Mouse (Mus musculus): Measurements from ENCODE around the gene Pax5.
A peak's percentile ranks its signal among the peaks of the same experiment; 100 is the strongest.

Pax5 gene

DNA sequence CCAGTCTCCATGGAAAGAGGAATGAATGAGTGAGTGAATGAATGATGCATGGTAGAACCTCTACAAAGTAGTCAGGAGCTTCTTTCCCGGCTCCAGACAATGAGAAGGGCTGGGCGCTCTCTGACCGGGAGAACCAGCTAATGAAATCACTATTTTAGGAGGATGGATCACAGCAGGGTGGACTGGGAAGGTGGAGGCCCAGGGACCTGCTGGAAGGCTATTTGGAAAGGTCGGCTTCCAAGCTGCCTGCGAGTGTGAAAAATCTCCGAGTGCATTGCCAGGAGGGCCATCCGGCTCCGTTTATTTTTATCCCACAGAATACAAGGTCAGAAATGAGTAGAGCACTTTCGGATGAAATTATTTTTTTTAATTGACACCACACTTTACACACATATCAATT, 112.3 kb downstream of the Pax5 start:
- DNase-seq (ENCODE audit: low spot score in 2 of 2): no peak

DNA sequence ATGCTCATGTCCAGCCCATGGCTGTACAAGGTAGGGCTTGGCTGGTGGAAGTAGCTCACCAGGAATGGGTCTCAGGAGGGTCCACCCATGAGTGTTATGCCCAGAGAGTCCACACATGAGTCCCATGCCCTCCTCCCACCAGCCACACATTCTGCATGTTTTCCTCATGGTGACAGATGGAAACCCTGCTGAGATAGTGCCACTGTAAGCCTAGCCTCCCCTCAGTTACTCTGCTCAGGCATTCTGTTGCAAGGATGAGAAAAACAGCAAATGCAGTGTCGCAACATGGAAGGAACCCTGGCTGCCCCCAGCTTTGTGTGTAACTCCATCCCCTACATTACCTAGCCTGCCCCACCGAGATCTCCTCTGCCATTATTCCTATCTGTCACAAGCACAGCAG, 117.2 kb downstream of the Pax5 start:
- DNase-seq (ENCODE audit: low spot score in 2 of 2): no peak

DNA sequence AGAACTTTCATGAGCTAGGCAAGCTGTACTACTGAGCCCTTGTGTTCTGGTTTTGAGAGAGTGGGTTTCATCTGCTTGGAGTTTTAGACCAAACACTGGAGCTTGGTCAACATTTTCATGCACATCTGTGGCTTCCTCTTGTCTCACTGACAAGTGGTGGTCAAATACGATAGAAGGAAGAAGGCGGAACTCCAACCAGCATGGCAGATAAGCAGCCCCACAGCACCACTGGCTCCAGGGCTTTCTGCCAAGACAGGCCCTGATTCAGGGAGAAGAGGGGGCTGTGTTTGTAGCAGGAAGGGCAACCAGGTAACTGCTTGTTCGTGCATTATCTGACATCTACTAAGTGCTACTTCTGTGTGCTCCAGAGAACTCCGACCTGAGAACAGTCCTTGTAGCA, 127.6 kb downstream of the Pax5 start:
- no peak for DNase-seq (ENCODE audit: low spot score in 2 of 2)

DNA sequence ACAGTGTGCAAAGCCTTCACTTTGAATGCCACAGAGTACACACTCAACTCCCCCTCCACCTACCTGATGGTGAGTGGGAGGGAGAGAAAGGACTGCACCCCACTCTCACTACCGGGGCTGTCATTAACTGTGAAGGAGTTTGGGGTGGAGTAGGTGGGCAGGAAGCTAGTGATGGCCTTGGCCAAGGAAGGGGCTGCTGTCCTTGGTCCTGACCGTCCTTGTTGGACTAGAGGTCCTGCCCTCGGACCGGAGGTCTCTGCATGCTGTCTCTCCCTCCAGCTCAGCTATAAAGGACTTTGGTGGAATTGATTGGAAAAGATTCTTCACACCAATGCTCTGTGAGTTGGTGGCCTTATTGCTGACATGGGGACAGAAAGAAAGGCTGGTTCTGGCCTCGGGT, 131.7 kb downstream of the Pax5 start:
- no peak for DNase-seq (ENCODE audit: low spot score in 2 of 2)

DNA sequence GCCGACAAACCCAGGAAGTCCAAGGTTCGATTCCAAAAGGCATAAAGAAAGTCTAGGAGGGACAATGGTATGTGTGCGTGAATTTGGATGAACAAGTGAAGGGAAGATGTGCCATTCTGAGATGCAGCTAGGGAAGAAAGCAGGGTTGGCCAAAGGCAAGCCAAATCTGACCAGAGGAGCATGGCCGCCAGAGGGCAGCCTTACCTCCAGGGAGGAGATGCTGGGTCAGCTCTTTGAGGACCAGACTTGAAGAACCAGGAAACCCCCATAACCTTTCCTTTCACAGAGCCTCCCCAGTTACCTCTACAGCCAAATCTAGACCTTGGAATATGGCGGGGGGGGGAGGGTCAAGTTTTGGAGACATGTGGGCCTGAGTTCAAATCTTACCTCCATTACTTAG, 133.0 kb downstream of the Pax5 start:
- DNase-seq (ENCODE audit: low spot score in 2 of 2): peak in 1 of 2 experiments; percentile 26

DNA sequence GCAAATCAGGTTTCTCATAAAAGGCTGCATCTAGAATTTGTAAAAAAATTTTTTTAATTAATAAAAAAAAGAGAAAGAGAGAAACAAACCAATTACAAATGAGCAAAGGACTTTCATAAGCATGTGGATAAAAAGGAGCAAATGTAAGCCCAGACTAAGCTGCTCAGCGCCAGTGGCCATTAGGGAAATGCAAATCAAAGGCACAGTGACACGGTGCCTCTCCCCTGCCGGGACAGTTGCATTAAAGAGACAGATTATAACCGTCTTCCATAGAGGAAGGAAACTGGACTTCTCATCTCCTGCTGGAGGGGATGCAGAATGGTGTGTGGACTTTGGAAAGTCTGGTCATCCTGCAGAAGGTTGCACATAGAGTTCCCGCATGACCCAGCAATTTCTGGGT, 133.5 kb downstream of the Pax5 start:
- no peak for DNase-seq (ENCODE audit: low spot score in 2 of 2)

DNA sequence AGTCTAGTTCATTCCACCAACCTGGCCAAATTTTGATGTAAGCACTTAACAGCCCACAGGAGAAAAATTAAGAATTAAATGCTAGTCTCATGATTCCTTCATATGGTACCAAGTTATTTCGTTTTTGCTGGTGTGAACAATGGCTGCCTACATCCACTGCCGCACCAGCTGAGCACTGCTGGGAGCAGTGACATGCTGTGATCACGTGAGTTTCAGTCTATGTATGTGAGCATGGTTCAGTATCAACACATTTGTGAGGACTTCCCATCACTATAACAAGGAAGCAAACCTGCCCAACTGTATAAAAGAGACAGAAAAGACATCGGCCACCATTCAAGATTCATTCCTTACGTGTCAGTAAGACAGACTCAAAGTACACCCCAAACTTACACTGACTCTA, 137.3 kb downstream of the Pax5 start:
- no peak for DNase-seq (ENCODE audit: low spot score in 2 of 2)

DNA sequence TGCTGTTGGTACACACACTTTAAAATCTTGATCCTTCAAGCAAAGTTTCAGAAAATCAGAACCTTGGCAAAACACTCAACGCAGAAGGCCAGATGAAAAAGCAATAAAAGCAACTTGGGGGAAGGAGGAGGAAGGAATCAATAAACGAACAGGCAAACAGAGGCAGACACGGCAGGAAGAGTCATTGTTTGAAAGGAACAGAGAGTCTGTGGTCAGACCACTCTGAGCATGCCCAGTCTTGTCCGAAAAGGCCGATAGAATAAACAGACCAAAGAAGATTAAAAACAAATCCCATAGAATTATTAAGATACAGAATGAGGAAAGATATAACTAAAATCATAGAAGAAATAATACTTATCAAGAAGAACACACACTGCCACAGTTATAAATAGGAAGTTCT, 137.9 kb downstream of the Pax5 start:
- no peak for DNase-seq (ENCODE audit: low spot score in 2 of 2)

DNA sequence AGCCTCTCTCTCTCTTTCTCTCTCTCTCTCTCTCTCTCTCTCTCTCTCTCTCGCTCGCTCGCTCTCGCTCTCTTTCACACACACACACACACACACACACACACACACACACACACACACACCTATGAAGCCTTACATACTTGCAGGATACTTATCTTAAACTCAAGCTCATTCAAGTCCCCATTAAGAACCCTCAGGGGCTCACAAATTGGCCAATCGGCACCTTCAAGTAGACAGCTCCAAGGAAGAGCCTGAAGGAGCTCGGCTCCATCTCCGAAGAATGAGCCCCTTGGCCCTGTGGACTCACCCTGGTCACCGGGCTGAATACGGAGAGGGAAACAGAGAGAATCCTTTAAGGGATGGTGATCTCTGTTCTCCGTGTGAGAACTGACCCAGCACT, 141.1 kb downstream of the Pax5 start:
- DNase-seq (ENCODE audit: low spot score in 2 of 2): no peak

DNA sequence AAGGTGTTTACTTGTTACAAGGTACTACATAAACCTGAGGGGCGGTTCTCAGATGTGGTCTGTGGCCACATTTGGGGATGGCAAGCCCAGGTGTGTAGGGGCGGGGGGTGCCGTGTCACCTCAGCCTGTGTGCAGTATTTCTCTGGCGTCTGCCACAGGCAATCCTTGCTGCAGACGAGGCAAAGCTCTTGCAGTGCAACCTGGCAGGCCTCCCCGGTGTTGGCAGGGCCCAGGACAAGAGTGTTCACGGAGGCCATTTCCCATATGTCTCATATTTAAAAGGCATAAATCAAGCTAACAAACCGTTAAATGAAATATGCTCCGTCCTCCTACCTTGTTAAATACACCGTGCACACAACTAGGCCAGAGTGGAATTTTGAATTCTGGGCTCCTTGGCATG, 141.6 kb downstream of the Pax5 start:
- DNase-seq (ENCODE audit: low spot score in 2 of 2): no peak

DNA sequence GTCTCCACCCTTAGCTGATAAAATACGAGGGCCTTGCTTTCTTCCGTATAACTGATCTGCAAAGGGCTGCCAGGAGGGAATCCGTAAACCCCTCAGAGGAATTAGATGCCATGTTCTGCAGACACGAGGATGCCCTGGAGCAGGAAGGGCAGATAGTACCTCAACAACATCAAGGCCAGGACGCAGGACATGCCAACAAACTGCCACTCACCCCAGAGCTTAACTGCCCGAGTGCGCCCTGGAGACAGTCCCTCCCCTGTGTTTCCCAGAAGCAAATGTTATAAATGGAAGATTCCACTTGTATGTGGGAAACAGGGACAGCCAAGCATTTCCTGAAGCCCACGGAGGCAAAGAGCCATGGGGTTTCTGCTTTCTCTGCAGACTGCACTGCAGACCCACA, 143.9 kb downstream of the Pax5 start:
- no peak for DNase-seq (ENCODE audit: low spot score in 2 of 2)

DNA sequence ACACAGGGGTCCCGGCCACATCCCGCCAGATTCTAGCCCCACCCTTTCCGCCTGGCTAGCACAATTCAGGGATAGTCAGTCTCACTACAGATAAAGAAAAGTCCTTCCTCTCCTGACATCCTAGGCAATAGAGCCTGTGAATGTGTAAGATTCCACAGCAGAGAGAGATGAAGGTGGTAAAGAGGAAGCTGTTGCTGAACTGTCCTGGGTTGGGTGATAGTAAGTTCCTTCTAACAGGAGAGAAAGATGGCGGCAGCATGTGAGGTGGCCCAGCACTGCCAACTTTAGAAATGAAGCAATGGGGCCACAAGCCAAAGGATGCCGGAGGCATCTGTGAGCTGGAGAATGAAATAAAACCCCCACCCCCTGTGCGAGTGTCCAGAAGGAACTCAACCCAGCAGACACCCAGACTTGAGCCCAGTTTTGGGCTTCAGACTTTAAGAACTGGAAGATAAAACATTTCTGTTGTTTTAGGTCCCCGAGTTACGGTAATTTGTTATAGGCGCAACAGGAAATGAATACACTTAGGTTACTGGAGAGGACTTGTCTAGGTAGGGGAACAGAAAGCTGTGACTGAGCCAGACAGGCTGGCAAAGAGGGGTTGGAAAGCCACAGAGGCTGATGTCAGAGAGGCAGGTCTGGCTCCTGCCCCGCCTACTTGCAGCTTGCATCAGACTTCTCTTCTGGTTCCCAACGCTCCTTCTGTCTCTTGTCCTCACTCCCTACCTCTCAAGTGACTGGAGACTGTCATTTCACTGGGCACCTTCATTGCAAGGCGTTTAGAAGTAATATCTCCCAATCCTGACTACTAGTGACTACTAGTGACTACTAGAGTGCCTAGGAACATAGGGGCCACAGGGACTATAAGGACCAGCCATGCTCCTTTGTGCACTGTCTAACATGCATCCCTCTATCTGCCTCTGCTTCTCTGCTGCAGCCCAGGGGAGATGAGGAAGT, 144.9 kb downstream of the Pax5 start:
- no peak for DNase-seq (ENCODE audit: low spot score in 2 of 2)

DNA sequence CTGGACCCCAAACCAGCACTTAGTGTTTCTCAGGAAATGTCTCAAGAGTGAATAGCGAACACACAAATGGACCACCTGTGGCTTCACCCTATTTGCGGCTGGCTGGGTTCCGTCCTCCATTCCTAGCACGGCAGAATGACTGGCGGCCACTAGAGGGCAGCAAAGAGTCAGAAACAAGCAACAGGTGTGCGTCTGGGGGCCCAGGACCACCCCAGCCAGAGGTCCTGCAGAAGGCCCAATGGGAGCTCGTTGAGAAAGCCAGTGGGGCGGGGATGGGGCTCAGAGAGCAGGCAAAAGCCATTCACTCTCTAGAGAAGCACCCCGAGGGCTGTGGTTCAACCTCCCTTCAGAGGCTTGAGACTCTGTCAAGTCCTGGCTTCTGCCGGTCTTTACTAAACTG, 145.7 kb downstream of the Pax5 start:
- peak; percentile 52 to 59 for DNase-seq (ENCODE audit: low spot score in 2 of 2)

DNA sequence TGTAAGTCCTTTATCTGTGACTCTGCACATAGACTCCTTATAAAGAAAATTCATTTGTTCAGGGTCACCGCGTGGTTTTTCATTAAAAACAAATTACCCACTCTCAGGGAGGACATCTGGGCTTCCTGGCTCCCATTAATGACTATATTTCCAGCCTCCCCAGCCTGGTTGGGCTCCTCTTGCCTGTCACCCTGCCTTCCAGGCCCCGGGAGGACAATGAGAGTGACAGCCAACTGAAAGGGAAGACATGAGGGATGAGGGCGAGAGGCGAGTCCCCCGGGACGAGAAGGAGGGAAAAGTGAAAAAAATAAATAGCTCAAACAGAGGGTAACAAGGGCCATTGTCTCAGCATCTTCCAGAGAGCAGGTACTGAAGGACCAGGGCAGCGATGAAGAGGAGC, 149.3 kb downstream of the Pax5 start:
- no peak for DNase-seq (ENCODE audit: low spot score in 2 of 2)

DNA sequence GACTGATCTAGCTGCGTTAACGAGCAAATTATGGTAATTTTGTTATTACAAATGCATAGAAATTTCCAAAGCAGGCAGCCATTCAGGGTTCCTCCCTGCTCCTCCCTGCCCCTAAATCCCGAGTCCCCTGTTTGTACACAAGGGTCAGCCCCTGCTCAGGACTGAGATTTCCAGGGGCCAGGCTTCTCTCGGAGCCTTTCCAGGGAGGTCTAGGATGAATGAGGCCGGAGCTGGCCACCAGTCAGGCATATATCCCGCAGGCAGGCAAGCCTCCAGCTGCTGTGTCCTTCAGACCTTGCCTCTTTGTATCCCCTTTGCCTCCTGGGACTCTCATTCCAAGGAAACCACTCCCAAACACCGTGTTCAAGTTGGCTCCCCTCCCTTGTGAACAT, 151.7 kb downstream of the Pax5 start:
- DNase-seq (ENCODE audit: low spot score in 2 of 2): no peak

DNA sequence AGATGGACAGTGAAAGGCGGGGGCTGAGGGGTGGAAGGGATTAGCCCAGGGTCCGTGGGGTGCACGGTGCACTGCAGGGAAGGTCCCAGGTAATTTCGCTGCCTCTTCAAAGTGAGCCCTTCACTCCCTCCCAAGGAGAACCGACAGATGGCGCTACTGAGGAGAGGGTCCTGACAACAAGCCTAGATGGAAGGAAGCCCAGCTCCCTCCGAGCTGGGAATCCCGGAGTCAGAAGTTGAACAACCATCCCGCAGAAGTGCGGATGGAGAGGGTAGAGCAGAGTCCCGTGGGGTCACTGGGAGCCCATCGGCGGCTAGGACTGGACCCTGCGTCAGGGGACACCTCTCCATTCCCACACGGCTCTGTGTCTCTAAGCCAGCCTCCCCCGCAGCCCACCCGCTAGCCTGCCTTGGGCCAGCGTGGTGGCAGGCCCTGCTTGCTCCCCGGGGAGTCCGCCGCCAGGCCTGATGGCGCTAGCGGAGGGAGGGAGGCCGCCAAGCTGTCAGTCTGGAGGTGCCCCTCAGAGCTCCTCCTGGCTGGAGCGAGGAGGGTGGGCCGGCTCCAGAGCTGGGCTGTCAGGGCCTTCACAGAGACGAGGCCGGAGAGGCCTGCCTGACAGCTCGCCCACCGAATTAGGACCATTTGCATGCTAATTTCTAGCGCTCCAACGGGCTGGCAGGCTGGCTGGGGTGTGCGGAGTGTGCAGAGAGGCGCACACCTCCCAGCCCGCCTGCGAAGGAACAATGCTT, 152.3 kb downstream of the Pax5 start:
- DNase-seq (ENCODE audit: low spot score in 2 of 2): no peak

DNA sequence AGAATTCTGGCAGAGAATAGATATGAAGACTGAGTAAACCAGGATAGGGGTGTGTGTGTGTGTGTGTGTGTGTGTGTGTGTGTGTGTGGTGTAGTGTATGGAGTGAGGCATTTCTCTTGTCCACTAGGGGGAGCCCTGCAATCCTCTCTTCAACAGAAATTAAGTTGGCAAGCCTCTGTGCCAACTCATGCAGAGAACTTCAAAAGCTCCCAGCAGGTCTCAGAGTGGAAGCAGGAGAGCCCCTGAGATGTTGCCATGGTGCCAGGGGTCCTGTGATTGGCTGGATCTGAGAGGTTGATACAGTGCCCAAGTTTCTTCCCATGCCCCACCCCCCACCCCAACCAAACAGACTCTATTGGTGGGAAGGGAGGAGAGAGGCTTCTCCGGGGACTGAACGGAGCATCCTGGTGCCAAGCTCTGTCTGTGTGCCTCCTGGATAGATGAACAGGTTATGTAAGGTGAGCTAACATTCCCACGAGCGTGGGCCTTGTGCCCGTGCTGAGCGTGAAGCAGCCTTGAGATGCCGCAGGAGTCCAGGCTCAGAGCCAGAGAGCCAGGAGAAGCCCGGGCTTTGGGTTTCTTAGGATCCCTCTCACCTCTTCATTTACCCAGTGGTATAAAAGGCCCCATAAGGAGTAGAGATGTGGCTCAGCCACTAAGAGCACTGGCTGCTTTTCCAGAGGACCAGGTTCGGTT, 153.6 kb downstream of the Pax5 start:
- DNase-seq (ENCODE audit: low spot score in 2 of 2): no peak

DNA sequence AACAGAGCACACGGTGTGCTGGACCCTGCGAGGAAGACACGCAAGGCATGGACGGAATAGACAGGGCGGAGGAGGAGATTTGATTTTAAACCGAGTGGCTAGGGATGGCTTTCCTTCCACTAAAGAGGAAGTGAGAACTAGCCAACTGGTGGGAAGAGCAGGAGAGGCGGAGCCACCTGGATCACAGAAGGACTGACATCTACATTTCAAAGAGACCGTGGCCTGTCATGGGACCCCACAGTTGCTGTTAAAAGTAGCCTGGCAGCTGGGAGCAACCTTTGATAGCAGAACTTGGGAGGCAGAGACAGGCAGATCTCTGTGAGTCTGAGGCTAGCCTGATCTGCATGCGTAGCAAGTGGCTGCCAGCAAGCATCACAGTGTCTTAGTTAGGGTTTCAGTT, 154.7 kb downstream of the Pax5 start:
- DNase-seq (ENCODE audit: low spot score in 2 of 2): no peak

DNA sequence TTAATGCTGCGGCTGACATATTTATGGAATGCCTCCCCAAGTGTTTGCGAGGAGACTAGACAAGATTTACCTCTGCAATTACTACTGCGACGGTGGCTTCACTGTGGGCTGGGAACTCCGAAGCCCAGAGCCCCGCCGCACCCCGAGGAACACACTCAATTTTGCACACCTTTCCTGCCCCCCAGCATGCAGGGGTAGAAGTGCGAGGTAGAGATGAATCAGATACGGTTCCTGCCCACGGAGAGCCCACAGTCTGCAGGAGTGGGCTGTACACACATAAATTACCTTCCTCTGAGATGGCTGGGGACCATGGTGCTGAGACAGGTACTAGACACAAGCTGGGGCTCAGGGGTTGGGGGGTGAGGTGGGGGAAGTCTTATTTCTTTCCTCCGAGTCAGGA, 158.8 kb downstream of the Pax5 start:
- no peak for DNase-seq (ENCODE audit: low spot score in 2 of 2)

DNA sequence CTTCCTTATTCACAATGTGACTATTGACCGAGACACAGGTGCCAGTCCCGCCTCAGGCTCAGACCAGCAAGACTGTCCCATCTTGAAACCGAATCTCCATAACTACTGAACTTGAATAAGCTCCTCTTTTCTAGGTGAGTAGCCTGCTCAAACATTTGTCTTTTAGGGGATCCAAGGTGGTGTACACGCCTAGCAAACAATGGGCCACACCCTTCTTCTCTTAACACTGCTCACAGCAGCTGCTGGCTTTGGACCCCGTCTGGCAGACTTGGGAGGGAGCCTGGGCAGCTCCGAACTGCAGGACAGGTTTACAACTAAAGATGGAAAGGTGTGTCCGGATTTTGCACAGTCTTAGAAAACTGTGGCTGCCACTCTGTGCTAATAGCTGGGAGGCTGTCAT, 161.3 kb downstream of the Pax5 start:
- DNase-seq (ENCODE audit: low spot score in 2 of 2): no peak

DNA sequence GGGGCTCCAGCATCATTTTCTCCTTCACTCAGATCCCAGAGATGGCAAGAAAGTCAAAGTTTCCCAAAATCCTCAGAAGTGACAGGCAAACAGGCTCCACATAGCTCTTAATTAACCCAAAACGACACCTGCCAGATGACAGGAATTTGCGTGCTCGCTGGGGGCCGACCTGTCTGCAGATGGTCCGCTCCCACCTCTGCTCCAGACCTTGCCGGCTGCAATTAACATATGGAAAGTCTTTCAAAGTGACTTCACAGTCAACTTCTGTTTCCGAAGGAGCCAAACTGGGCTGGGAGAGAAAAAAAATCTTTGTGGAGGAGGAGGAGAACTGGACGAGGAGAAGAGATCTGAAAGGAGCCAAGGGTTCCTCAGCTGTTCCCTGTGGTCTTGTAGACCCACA, 164.6 kb downstream of the Pax5 start:
- no peak for DNase-seq (ENCODE audit: low spot score in 2 of 2)

DNA sequence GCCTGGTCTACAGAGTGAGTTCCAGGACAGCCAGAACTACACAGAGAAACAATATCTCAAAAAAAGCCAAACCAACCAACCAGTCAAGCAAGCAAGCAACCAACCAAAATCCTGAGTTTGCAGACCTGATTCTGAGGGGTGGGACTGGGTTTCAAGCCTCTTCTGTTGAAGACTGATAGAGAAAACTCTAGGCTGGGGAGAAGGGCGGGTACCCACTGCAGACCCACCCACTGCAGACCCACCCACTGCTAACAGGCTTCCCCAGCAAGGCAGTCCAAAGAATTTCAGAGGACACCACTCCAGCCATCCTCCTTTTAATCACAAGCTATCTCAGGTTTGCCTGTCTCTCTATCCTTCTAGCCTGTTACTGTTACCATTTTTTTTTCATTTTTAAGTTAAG, 165.8 kb downstream of the Pax5 start:
- no peak for DNase-seq (ENCODE audit: low spot score in 2 of 2)

DNA sequence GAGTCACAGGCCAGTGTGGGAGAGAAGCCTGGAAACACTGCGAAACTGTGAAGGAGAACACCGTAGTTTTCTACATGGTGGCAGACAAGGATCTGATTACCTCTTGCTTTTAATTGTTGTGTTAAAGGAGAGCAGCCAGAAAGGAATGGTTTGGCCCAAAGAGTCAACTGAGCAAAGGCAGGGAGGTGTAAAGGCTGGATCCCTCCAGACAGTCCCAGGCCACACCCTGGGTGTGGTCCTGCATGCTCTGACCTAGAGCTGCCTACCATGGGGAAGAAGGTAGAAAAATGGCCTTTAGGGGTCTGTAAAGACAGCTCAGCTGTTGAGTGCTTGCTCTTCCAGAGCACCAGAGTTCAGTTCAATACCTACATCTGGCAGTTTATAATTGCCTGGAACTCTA, 166.4 kb downstream of the Pax5 start:
- DNase-seq (ENCODE audit: low spot score in 2 of 2): no peak
